Comparison of ENCODE assay signal across 12 mouse cellular contexts in the genomic region with DNA sequence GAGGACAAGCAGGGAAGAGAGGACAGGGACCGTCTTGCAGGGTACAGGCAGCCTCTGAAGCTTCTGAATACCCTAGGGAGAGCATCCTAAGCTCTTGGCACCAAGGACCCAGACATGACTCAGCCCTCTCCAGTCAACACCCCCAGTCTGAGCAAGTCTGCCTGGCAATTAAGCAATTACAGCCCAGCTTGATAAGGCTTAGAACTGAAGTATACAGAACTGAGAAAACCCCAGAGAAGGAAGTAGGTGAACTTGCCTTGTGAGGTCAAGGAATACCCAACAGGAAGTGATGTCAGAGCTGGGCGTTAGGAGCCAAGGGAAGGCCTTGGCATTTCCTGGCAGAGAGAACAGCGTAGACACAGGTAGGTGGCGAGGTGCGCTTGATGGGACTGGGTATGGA.
DNase-seq lines count a peak whose midpoint lies in the region; ATAC-seq and TF ChIP-seq lines count a peak whose summit lies in the region.
"Had no signal": no experiment of that assay in that cellular context is flagged by ENCODE, and none has a peak within 500 bp of the region (broad histone marks: within the 10 kb centered on the region; RNA-seq: fewer than 3 reads in every experiment).

No protein-coding gene starts in this region.

- H3K4me2 ChIP-seq in forebrain, embryonic 12.5 days, result no peak overlapping the region
- no peak overlapping the region for H3K4me2 ChIP-seq in midbrain, embryonic 13.5 days (replicated peaks)

- ATAC-seq in forebrain, embryonic 12.5 days (ENCODE audit: low FRiP score), result no peak
- no peak for ATAC-seq in midbrain, embryonic 13.5 days

- no peaks in the 10 kb centered on the region for H3K36me3 ChIP-seq in forebrain, embryonic 12.5 days (replicated peaks)
- no peaks in the 10 kb centered on the region for H3K36me3 ChIP-seq in midbrain, embryonic 13.5 days

- no peak overlapping the region for H3K9ac ChIP-seq in forebrain, embryonic 12.5 days
- no peak overlapping the region for H3K9ac ChIP-seq in midbrain, embryonic 13.5 days (replicated peaks)

- H3K9me3 ChIP-seq in forebrain, embryonic 12.5 days, result peaks cover 6% of the 10 kb centered on the region; the same call in 1 of the 2 replicates
- H3K9me3 ChIP-seq in midbrain, embryonic 13.5 days, result 0 out of 2 replicates have a peak, but pooled peaks cover 6% of the 10 kb centered on the region

- H3K4me1 ChIP-seq in forebrain, embryonic 12.5 days, result peaks cover 7% of the 10 kb centered on the region
- peaks cover 12% of the 10 kb centered on the region for H3K4me1 ChIP-seq in midbrain, embryonic 13.5 days (replicated peaks)
- H3K4me1 ChIP-seq: megakaryocyte, embryonic 14.5 days had no signal

- no peaks in the 10 kb centered on the region for H3K27me3 ChIP-seq in forebrain, embryonic 12.5 days
- no peaks in the 10 kb centered on the region for H3K27me3 ChIP-seq in midbrain, embryonic 13.5 days

- WGBS in large intestine, adult 2 months, result 45% methylated on average over 5 of the region's 5 CpGs
- 89% methylated on average over 5 of the region's 5 CpGs for WGBS in forebrain, embryonic 12.5 days
- 87% methylated on average over 5 of the region's 5 CpGs for WGBS in midbrain, embryonic 13.5 days

- no peak for TF ChIP-seq CTCF in gastrocnemius, adult 2 months (IDR thresholded peaks at IDR 0.05)

- no peak for DNase-seq in gastrocnemius, adult 2 months
- no peak for DNase-seq in gastrocnemius, postnatal 36 days
- peak; percentile 14 for DNase-seq in urinary bladder, postnatal 25 days (ENCODE audit: low spot score)
- no peak for DNase-seq in urinary bladder, adult 2 months (ENCODE audit: low spot score)
- DNase-seq in large intestine, adult 2 months (ENCODE audit: low read depth, low spot score), result peak; percentile 73
- no peak for DNase-seq in layer of hippocampus, adult 8-10 months (ENCODE audit: low spot score in 2 of 2)
- DNase-seq: cerebellum, adult 9-11 months; gastrocnemius, postnatal 25 days had no signal

- H3K27ac ChIP-seq in gastrocnemius, adult 2 months, result peak overlapping the region; percentile 49
- H3K27ac ChIP-seq in forebrain, embryonic 12.5 days, result no peak overlapping the region
- no peak overlapping the region for H3K27ac ChIP-seq in midbrain, embryonic 13.5 days

- intact Hi-C loops in gastrocnemius, adult 2 months (cut with DNase I), result loop anchor here (5.0 kb wide), 2 partner anchors 51 to 111 kb away; no protein-coding TSS in a partner anchor
- intact Hi-C loops in gastrocnemius, postnatal 36 days (cut with DNase I), result loop anchor here (5.0 kb wide), 1 partner anchor 111 kb away; no protein-coding TSS in a partner anchor

- no peak overlapping the region for H3K4me3 ChIP-seq in gastrocnemius, adult 2 months
- no peak overlapping the region for H3K4me3 ChIP-seq in forebrain, embryonic 12.5 days (replicated peaks)
- H3K4me3 ChIP-seq in midbrain, embryonic 13.5 days (replicated peaks), result no peak overlapping the region
- H3K4me3 ChIP-seq: erythroblast, embryonic 14.5 days; megakaryocyte, embryonic 14.5 days had no signal

Comparison
In these comparisons a context has a peak if more than half of its experiments do, and no peak if none do; other contexts are left out.
1. DNase-seq: peak in urinary bladder, postnatal 25 days (single experiment) and large intestine, adult 2 months (single experiment); none in gastrocnemius, adult 2 months (single experiment), gastrocnemius, postnatal 36 days (0 of 2), urinary bladder, adult 2 months (single experiment) and layer of hippocampus, adult 8-10 months (0 of 2).